Mouse (Mus musculus): ENCODE measurements around the gene Rprd2. TPM values are rescaled to one million over a fixed set of nuclear protein-coding genes. Genes with fewer than 3 reads are reported as not detected.
A peak's percentile ranks its signal among the peaks of the same experiment; 100 is the strongest.
"Not testable (repeated sequence)": the region's sequence is repeated elsewhere in the genome, so short reads cannot be mapped to it uniquely, and the experiment has no call there.

Gene Rprd2
- polyA plus RNA-seq, 1 experiment from 2014 or later = 11.8 TPM

DNA sequence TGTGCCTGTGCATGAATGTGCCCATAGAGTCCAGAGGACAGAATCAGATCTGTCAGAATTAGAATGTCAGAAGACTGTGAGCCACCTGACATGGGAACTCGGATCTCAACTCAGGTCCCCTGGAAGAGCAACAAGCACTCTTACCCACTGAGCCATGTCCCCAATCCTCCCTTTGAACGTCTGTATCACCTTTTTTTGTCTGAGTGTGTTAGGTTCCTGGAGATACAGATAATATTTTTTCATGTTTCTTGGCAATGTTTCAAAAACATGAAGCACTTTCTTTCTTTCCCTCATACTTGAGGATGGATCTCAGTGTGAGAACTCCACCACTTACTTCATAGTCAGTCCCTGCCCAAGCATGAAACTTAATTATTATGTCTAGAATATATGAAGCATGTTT is 10.3 kb downstream of the Rprd2 start:
- Histone ChIP-seq H3K27me3 (replicated peaks) (no peaks in the 10 kb centered on the region), H3K9me3 (replicated peaks) (no peaks in the 10 kb centered on the region), H3K4me1 (peaks cover 62% of the 10 kb centered on the region), H3K27ac (0 out of 2 replicates have a peak overlapping the region, but pooled peaks have one; percentile 14), H3K4me3 (no peak overlapping the region), H3K36me3 (peaks cover 34% of the 10 kb centered on the region), H3K9ac (no peak overlapping the region), H3K4me2 (no peak overlapping the region)
- 48% methylated on average over 2 of the region's 2 CpGs for WGBS (ENCODE audit: insufficient replicate concordance)
- no peak for ATAC-seq

DNA sequence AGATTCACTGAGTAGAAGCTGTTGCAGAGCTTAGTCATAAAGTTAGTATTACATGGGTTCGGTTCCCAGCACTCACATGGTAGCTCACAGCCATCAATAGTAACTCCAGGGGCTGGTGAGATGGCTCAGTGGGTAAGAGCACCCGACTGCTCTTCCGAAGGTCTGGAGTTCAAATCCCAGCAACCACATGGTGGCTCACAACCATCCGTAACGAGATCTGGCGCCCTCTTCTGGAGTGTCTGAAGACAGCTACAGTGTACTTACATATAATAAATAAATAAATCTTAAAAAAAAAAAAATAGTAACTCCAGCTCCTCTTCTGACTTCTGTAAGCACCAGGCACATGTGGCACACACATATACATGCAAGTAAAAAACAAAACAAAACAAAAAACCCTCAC is 11.0 kb downstream of the Rprd2 start:
- H3K27ac ChIP-seq; H3K9me3 ChIP-seq (replicated peaks); H3K27me3 ChIP-seq (replicated peaks); H3K9ac ChIP-seq; H3K4me3 ChIP-seq; H3K4me2 ChIP-seq; ATAC-seq: not testable (repeated sequence)
- Histone ChIP-seq H3K4me1 (peaks cover 67% of the 10 kb centered on the region), H3K36me3 (peaks cover 34% of the 10 kb centered on the region)
- WGBS (ENCODE audit: insufficient replicate concordance) = 97% methylated on average over 4 of the region's 6 CpGs

DNA sequence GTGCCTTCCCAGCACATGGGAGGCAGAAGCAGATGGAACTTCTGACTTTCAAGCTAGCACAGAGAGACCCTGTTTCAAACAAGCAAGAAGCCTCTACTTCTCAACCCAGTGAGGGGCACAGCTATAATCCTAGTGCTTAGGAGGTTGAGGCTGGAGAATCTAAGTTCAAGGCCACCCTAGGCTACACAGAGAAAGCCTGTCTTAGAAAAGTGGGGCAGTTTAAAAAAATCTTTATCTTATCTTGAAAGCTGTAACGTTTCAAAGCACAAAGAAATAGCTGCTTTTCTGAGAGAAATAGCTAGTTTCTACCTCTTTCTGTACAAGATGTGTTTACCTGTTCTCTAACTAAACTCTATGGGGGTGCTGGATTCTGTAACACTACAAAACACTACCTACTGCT is 12.0 kb downstream of the Rprd2 start:
- no peaks in the 10 kb centered on the region for H3K27me3 ChIP-seq (replicated peaks)
- no peak for ATAC-seq
- H3K4me3 ChIP-seq = no peak overlapping the region
- H3K9ac ChIP-seq = no peak overlapping the region
- peaks cover 29% of the 10 kb centered on the region for H3K36me3 ChIP-seq
- WGBS (ENCODE audit: insufficient replicate concordance) = 5% methylated on average over 1 of the region's 1 CpGs
- no peak overlapping the region for H3K4me2 ChIP-seq
- H3K27ac ChIP-seq = no peak overlapping the region
- H3K4me1 ChIP-seq = peaks cover 68% of the 10 kb centered on the region
- no peaks in the 10 kb centered on the region for H3K9me3 ChIP-seq (replicated peaks)

DNA sequence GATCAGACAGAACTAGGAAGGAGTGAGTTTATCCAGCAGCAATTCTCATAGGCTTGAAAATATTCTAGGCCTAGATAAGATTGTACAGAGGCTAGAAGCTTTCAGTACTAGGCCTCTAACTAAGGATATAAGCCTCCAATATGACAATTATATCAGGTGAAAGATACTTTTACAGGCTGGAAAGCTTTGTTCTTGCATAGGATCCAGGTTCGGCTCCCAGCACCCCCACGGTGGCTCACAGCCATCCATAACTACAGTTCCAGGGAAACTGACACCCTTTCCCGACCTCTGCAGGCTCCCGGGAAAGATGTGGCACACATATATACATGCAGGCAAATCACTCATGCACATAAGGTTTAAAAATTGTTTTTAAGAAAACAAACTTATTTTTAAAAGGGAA is 14.8 kb downstream of the Rprd2 start:
- ATAC-seq = no peak
- peaks cover 51% of the 10 kb centered on the region for H3K4me1 ChIP-seq
- 87% methylated on average over 4 of the region's 4 CpGs for WGBS (ENCODE audit: insufficient replicate concordance)
- no peak overlapping the region for H3K4me2 ChIP-seq
- H3K9ac ChIP-seq = no peak overlapping the region
- peaks cover 33% of the 10 kb centered on the region for H3K36me3 ChIP-seq
- no peaks in the 10 kb centered on the region for H3K9me3 ChIP-seq (replicated peaks)
- H3K27me3 ChIP-seq (replicated peaks) = no peaks in the 10 kb centered on the region
- no peak overlapping the region for H3K27ac ChIP-seq
- H3K4me3 ChIP-seq = no peak overlapping the region

DNA sequence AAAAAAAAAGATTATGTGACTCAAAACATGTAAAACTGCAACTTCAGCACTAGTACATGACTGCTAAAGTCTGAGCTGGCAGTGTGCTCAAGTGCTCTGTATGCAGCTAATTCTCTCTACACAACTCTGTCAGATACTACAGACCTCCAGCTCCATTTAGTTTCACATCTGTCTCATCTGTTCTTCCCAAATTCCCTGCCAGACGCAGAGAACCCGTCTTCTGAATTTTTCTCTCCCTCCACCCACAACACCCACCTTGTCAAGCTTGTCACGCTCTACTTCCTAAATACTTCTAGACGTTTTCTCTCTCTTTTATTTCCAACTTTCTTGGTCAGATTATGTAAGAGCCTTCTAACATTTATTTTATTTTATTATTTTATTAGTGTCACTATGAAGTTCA is 19.9 kb downstream of the Rprd2 start:
- H3K9me3 ChIP-seq (replicated peaks) = no peaks in the 10 kb centered on the region
- H3K4me2 ChIP-seq = no peak overlapping the region
- WGBS (ENCODE audit: insufficient replicate concordance) = 74% methylated on average over 4 of the region's 4 CpGs
- no peak overlapping the region for H3K4me3 ChIP-seq
- H3K36me3 ChIP-seq = peaks cover 9% of the 10 kb centered on the region
- H3K27ac ChIP-seq = no peak overlapping the region
- no peaks in the 10 kb centered on the region for H3K27me3 ChIP-seq (replicated peaks)
- H3K4me1 ChIP-seq = peaks cover 24% of the 10 kb centered on the region
- no peak overlapping the region for H3K9ac ChIP-seq
- no peak for ATAC-seq

DNA sequence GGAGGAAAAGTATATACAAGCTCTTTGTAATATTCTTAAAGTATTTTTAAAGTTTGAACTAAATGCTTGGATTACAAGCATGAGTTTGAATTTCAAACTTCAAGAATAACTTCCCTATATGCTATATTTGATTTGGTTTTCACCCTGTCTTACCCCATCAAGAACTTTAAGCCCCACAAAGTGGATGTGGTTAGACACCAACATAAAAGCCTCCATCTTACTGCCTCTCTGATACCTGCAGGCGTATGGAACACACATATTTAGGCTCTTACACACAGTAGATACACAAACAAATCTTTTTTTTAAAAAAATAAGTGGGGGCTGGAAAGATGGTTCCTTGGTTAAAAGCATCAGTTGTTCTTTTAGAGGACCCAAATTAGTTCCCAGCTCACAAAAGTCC is 24.4 kb downstream of the Rprd2 start:
- no peak overlapping the region for H3K4me2 ChIP-seq
- no peak overlapping the region for H3K4me3 ChIP-seq
- WGBS (ENCODE audit: insufficient replicate concordance) = 65% methylated on average over 1 of the region's 1 CpGs
- H3K9me3 ChIP-seq (replicated peaks) = no peaks in the 10 kb centered on the region
- H3K9ac ChIP-seq = no peak overlapping the region
- no peak overlapping the region for H3K27ac ChIP-seq
- peaks cover 2% of the 10 kb centered on the region for H3K36me3 ChIP-seq
- peaks cover 12% of the 10 kb centered on the region; the same call in 1 of the 2 replicates for H3K4me1 ChIP-seq
- no peaks in the 10 kb centered on the region for H3K27me3 ChIP-seq (replicated peaks)
- ATAC-seq = no peak

DNA sequence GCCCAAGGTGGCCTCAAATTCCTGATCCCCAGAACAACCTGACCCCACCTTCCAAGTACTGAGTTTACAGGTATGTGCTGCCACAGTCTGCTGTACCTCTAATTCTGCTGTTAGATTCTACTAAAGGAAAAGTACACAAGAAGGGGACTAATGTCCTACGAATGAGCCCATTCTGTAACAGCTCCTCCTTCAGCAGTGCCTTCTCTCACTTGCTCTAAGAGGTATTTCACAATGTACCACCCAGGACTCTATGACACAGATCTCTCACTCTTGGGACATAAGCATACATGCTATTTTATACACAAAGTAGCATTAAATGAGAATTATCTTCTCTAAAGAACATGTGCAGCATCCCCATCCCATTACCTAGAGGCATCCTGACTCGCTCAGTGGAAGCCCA is 25.0 kb downstream of the Rprd2 start:
- Histone ChIP-seq H3K4me1 (peaks cover 12% of the 10 kb centered on the region; the same call in 1 of the 2 replicates), H3K4me2 (no peak overlapping the region), H3K9ac (no peak overlapping the region), H3K27ac (no peak overlapping the region), H3K9me3 (replicated peaks) (no peaks in the 10 kb centered on the region), H3K27me3 (replicated peaks) (no peaks in the 10 kb centered on the region), H3K4me3 (no peak overlapping the region), H3K36me3 (peaks cover 6% of the 10 kb centered on the region)
- no peak for ATAC-seq
- WGBS (ENCODE audit: insufficient replicate concordance) = 79% methylated on average over 2 of the region's 2 CpGs

DNA sequence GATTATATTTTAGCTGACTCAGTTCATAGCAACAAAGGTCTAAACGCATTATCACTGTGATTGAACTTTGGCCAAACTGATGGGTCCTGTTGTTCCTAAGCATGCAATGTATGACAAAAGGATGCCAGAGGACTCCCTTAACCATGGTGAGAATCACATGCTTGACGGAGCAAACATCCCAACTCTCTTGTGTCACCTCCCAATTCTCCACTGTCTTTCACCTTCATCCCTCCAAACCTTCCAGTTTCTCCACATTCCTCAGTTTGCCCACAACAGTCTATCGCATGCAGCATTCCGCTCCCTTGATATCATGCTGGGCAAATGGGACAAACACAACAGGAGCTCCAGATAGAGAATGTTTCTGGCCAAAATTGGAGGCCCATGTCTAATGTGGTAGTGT is 33.2 kb downstream of the Rprd2 start:
- no peak overlapping the region for H3K4me2 ChIP-seq
- WGBS (ENCODE audit: insufficient replicate concordance) = 89% methylated on average over 4 of the region's 4 CpGs
- no peak overlapping the region for H3K4me3 ChIP-seq
- no peak for ATAC-seq
- no peaks in the 10 kb centered on the region for H3K9me3 ChIP-seq (replicated peaks)
- H3K27ac ChIP-seq = no peak overlapping the region
- peaks cover 77% of the 10 kb centered on the region for H3K36me3 ChIP-seq
- no peaks in the 10 kb centered on the region for H3K4me1 ChIP-seq
- no peaks in the 10 kb centered on the region for H3K27me3 ChIP-seq (replicated peaks)
- H3K9ac ChIP-seq = no peak overlapping the region

DNA sequence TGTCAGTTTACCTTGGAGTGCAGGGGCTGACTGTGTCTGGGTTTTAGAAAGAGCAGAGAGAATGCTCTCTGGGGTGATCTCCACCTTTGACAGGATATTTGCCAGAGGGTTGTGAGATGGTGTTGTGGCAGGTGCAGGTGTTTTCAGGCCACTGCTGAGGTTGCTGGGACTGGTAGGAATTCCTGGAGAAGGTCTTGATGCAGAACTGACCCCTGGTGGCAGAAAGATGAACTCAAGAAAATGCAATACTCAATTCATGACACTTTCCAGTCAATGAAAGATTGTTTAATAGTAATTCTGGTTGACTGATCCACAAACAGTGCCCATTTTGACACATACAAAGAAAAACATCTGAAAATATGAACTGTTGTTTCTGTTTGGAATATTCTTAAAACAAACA is 46.7 kb downstream of the Rprd2 start:
- H3K4me1 ChIP-seq = 0 out of 2 replicates have a peak, but pooled peaks cover 7% of the 10 kb centered on the region
- no peak overlapping the region for H3K4me3 ChIP-seq
- H3K27ac ChIP-seq = no peak overlapping the region
- ATAC-seq = no peak
- H3K9me3 ChIP-seq (replicated peaks) = no peaks in the 10 kb centered on the region
- no peaks in the 10 kb centered on the region for H3K27me3 ChIP-seq (replicated peaks)
- no peak overlapping the region for H3K4me2 ChIP-seq
- peaks cover 79% of the 10 kb centered on the region for H3K36me3 ChIP-seq
- H3K9ac ChIP-seq = no peak overlapping the region

DNA sequence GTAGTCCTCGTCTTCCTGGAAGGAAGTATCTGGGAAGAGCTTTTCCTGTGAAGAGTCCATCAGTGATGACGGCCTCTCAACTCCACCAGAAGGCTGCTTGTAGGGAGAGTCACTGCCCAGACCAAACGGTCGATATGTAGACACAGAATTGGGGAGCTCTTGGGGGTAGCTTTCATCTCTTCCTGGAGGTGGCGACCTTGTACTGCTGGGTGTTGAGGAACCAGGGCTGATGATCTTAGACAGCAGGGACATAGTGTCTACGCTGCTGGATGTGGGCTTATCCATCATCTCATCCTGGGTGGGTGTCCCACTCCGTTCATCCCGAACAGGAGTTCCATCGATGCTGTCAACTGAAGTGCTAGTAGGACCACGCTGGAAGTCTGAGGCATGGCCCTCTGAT is 53.1 kb downstream of the Rprd2 start:
- ATAC-seq = no peak
- 85% methylated on average over 10 of the region's 10 CpGs for WGBS (ENCODE audit: insufficient replicate concordance)

DNA sequence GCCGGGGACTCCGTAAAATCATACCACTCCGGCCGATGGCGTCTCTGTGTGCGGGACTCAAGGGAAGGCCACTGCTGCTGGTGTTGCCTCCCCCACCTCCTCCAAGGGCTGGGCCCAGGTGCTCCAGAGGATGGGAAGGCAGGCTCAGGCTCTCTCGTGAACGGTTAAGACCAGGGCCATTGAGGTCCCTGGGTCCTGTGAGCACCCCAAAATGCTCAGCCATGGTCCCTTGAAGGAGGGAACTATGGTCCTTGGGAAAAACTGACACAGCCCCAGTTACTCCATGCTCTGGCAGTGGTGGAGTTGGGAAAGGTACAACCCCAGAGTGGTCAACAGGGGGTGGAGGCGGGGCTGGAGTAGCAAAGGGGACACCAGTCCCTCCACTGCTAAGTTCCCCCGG is 54.9 kb downstream of the Rprd2 start:
- WGBS (ENCODE audit: insufficient replicate concordance) = 83% methylated on average over 10 of the region's 10 CpGs
- Histone ChIP-seq H3K36me3 (peaks cover 56% of the 10 kb centered on the region), H3K4me1 (no peaks in the 10 kb centered on the region), H3K9ac (no peak overlapping the region), H3K9me3 (replicated peaks) (no peaks in the 10 kb centered on the region), H3K4me3 (no peak overlapping the region), H3K27ac (no peak overlapping the region), H3K4me2 (no peak overlapping the region), H3K27me3 (replicated peaks) (no peaks in the 10 kb centered on the region)
- ATAC-seq = no peak

More for the DNA sequence above, 53.1 kb downstream of the Rprd2 start:
- H3K4me1 ChIP-seq = no peaks in the 10 kb centered on the region
- H3K36me3 ChIP-seq = peaks cover 62% of the 10 kb centered on the region
- H3K4me3 ChIP-seq = no peak overlapping the region
- H3K9ac ChIP-seq = no peak overlapping the region
- no peak overlapping the region for H3K27ac ChIP-seq
- no peaks in the 10 kb centered on the region for H3K9me3 ChIP-seq (replicated peaks)
- H3K27me3 ChIP-seq (replicated peaks) = no peaks in the 10 kb centered on the region
- no peak overlapping the region for H3K4me2 ChIP-seq

DNA sequence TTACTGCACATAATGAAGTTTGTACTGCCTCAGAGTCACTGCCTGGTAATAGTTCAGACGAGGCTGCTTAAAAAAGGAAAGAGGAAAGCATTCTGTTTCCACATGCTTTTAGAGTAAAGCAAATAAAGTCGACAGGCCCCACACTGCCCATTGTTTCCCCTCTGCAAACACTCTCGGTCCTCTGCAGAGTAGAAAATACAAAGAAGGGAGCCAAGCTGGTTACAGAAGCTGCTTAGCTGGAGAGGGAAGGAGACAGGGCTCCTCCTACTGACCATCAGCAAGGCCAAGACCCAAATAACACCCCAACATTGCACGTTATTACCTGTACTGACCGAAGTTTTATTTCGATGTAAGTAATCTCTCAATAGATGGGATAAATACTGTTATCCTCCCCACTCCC is 55.7 kb downstream of the Rprd2 start:
- Histone ChIP-seq H3K4me1 (no peaks in the 10 kb centered on the region), H3K9ac (no peak overlapping the region), H3K4me3 (no peak overlapping the region), H3K36me3 (peaks cover 48% of the 10 kb centered on the region), H3K4me2 (no peak overlapping the region), H3K27me3 (replicated peaks) (no peaks in the 10 kb centered on the region), H3K9me3 (replicated peaks) (no peaks in the 10 kb centered on the region), H3K27ac (no peak overlapping the region)
- no peak for ATAC-seq
- WGBS (ENCODE audit: insufficient replicate concordance) = 67% methylated on average over 6 of the region's 6 CpGs

DNA sequence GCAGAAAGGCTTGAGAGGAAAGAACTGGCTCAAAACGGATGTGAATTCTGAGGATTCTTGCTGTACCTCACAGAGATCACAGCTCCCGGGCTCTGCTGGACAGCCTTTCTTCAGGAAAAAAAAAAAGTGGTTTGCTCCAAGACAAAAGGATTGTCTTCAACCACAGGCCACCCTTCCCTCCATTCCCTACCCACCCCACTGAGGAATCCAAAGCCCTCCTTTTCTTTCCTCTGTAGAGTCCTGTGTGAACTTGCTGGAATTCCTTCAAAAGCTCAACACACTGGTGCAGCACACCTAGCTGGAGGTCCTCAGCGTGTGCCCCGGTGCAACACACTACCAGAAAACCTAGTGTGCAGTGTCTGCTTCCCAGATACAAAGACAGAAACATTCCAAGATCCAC is 56.9 kb downstream of the Rprd2 start:
- peaks cover 37% of the 10 kb centered on the region for H3K36me3 ChIP-seq
- no peaks in the 10 kb centered on the region for H3K4me1 ChIP-seq
- H3K9me3 ChIP-seq (replicated peaks) = no peaks in the 10 kb centered on the region
- ATAC-seq = no peak
- H3K4me3 ChIP-seq = no peak overlapping the region
- 83% methylated on average over 4 of the region's 4 CpGs for WGBS (ENCODE audit: insufficient replicate concordance)
- no peak overlapping the region for H3K27ac ChIP-seq
- no peak overlapping the region for H3K9ac ChIP-seq
- H3K4me2 ChIP-seq = no peak overlapping the region
- no peaks in the 10 kb centered on the region for H3K27me3 ChIP-seq (replicated peaks)

Measured in liver, embryonic 12.5 days (tissue).